Mouse (Mus musculus) kidney, embryonic 16.5 days (tissue): ENCODE data around the gene Phrf1. TPM values are rescaled to one million over a fixed set of nuclear protein-coding genes. Genes with fewer than 3 reads are reported as not detected.

Source experiments
- ATAC-seq: fragments of 200-750 bp; cut with Nextera tagmentation; 2 replicates; pipeline ENCODE4 v1.8.0; 2017; ENCODE audit warnings: moderate TSS enrichment; ENCODE audit not compliant: low FRiP score, low TSS enrichment
- H3K27ac ChIP-seq: fragments of 300-500 bp; sonication (generic); 2 replicates; pipeline ENCODE4 v1.5.1; 2014; ENCODE audit warnings: low read length
- H3K27me3 ChIP-seq: fragments of 300-500 bp; sonication (generic); 2 replicates; pipeline ENCODE4 v1.6.1; 2014; ENCODE audit warnings: low read length, control low read depth, mixed read lengths; ENCODE audit not compliant: insufficient read depth
- H3K36me3 ChIP-seq: fragments of 300-500 bp; sonication (generic); 2 replicates; pipeline ENCODE4 v1.6.1; 2014; ENCODE audit warnings: low read length, control low read depth, mixed read lengths; ENCODE audit not compliant: insufficient read depth
- H3K4me1 ChIP-seq: fragments of 300-500 bp; sonication (generic); 2 replicates; pipeline ENCODE4 v1.6.1; 2014; ENCODE audit warnings: low read length, control low read depth, mixed read lengths; ENCODE audit not compliant: insufficient read depth
- H3K4me2 ChIP-seq: fragments of 300-500 bp; sonication (generic); replicated peaks from 2 replicates; pipeline ENCODE4 v1.6.1; 2014; ENCODE audit warnings: low read depth, low read length
- H3K4me3 ChIP-seq: fragments of 300-500 bp; sonication (generic); 2 replicates; pipeline ENCODE4 v1.5.1; 2014; ENCODE audit warnings: mild to moderate bottlenecking, low read length
- H3K9ac ChIP-seq: fragments of 300-500 bp; sonication (generic); replicated peaks from 2 replicates; pipeline ENCODE4 v1.6.1; 2014; ENCODE audit warnings: low read length
- H3K9me3 ChIP-seq: fragments of 300-500 bp; sonication (generic); 2 replicates; pipeline ENCODE4 v1.6.1; 2016; ENCODE audit warnings: low read length, control low read depth
- WGBS: fragments of 180-500 bp; shearing (Covaris S2); extraction: QIAGEN DNeasy Blood & Tissue Kit; methylation state at CpG from one replicate; pipeline ENCODE4 v1.1.7; 2014; 5-methylcytosine and 5-hydroxymethylcytosine counted together
- polyA plus RNA-seq: library from polyadenylated mRNA; unstranded; fragments of >200 nt; fragmentation: Nextera tagmentation; extraction: Ambion mirVana; gene quantifications from 2 replicates; pipeline ENCODE4 v1.2.1, GENCODE M21; 2015

Phrf1 gene
- polyA plus RNA-seq, 1 experiment from 2014 or later = 81.2 TPM

DNA sequence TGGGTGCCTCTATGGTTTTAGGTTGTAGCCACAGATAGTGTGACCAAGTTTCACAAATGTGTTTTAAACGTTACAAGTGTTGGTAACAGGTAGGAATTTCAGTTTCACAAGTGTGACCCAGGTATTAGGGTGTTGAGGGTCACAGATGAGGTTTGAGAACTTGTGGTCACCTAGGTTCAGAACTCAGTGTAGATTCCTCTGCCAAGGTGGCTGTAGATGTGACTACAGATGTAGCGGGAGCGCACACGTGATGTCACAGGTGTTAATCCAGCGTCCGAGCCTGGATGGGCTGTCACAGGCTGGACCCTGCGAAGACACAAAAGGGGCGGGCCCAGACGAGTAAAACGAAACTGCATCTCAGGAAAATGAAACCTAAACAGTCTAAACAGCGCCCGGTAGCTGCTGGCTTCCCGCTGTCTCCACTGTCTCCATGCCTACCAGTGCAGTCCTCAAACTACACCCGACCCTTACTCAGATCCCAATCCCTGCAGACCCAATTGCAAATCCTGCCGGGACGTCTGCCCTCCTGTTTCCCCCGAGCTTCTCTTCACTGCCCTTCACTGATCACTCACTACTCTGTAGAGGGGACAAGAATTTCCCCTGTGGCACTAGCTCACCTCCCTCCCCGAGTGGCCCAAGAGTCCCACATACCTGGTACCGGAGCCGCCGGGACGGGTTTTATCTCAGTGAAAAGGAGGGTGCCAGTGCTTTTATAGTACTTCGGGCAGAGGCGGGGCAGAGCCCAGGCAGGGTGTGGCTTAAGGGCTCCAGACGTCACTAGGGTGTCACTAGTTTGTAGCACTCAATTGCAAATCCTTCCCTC, 37.4 kb downstream of the Phrf1 start, which contains the start of gene Irf7:
TSS of gene Irf7 (minus strand) at position 743 of the 823 bp plus-strand sequence.
- WGBS = 4% methylated on average over 25 of the region's 25 CpGs
- Histone ChIP-seq H3K36me3 (peaks cover 34% of the 10 kb centered on the region), H3K4me2 (peak within 1 kb of the TSS; percentile 78), H3K4me3 (peak within 1 kb of the TSS; percentile 57), H3K27me3 (no peaks in the 10 kb centered on the region), H3K4me1 (peaks cover 14% of the 10 kb centered on the region), H3K27ac (no peak within 1 kb of the TSS), H3K9me3 (no peaks in the 10 kb centered on the region), H3K9ac (peak within 1 kb of the TSS; percentile 63)
- peak; percentile 67 for ATAC-seq

DNA sequence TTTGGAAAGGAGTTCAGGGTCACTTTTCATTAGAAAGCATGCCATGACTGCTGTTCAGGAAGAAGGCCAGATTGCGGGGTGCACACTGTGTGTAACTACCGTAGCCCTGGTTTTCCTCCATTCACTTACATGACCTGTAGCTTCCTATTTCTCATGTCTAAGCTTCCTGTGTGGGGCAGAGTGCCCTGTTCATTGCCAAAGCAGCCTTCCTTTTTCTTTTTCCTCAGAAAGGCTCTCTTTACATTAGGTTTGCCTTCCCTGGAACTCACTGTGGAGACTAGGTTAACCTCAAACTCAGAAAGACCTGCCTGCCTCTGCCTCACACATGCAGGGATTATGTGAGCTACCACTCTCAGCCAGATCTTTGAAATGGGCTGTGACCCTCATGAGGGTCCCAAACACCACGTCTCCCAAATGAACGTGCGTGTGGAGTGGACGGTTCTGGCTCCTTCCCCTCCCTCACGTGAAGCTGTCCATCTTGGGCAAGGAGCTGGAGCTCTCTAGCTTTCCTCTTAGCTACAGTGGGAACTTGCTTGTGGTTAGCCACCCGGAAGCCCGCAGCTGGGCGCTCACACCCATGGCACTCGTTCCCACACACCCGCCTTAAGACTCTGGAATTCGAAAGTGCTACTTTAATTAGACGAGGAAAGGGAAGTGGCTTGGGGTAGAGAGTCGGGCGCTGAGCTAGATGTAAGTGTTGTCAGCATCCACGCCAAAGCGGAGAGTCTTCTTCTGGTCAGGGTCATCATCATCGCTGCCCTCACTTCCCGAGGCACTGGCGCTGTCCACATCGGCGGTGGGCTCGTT, 40.1 kb downstream of the Phrf1 start:
- no peak overlapping the region for H3K4me3 ChIP-seq
- no peak overlapping the region for H3K4me2 ChIP-seq
- no peak overlapping the region for H3K9ac ChIP-seq
- peaks cover 14% of the 10 kb centered on the region for H3K4me1 ChIP-seq
- peaks cover 7% of the 10 kb centered on the region for H3K36me3 ChIP-seq
- WGBS = 76% methylated on average over 24 of the region's 24 CpGs
- no peak overlapping the region for H3K27ac ChIP-seq
- H3K9me3 ChIP-seq = no peaks in the 10 kb centered on the region
- H3K27me3 ChIP-seq = no peaks in the 10 kb centered on the region
- ATAC-seq = no peak

DNA sequence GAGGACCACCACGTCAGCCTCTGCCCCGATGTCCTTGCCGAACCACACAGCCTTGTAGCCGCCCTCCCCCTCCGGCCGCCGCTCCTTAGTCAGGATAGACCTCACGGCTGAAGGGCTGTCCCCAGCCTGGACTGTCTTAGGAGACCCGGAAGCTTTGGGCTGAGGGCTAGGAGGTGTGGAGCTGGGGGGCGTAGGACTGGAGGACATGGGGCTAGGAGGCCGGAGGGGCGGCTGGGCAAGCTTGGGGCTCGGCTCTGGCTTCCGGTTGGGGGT, 40.6 kb downstream of the Phrf1 start:
- Histone ChIP-seq H3K36me3 (0 out of 2 replicates have a peak, but pooled peaks cover 1% of the 10 kb centered on the region), H3K4me3 (no peak overlapping the region), H3K9ac (no peak overlapping the region), H3K27ac (no peak overlapping the region), H3K9me3 (no peaks in the 10 kb centered on the region), H3K4me2 (no peak overlapping the region), H3K4me1 (peaks cover 14% of the 10 kb centered on the region), H3K27me3 (no peaks in the 10 kb centered on the region)
- no peak for ATAC-seq
- WGBS = 81% methylated on average over 14 of the region's 14 CpGs

DNA sequence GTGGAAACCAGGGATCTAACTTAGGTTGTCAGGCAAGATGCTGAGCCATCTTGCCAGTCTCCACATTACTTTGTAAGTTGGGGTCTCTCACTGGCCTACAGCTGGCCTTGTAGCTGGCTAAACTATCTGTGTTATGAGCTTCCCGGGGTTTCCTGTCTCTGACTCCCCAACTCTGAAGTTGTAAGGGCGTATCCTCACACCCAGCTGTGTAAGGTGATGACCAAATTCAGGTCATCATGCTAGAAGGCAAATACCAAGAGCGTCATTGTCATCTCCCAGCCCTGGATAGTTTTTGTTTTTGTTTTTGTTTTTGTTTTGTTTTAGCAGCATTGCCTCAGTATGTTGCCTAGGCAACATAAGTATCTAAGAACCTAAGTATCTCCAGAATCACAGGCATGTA, 42.0 kb downstream of the Phrf1 start:
- H3K4me1 ChIP-seq = peaks cover 6% of the 10 kb centered on the region
- no peak overlapping the region for H3K27ac ChIP-seq
- H3K4me2 ChIP-seq = no peak overlapping the region
- 82% methylated on average over 3 of the region's 3 CpGs for WGBS
- no peak overlapping the region for H3K4me3 ChIP-seq
- H3K36me3 ChIP-seq = no peaks in the 10 kb centered on the region
- ATAC-seq = no peak
- H3K27me3 ChIP-seq = no peaks in the 10 kb centered on the region
- H3K9me3 ChIP-seq = no peaks in the 10 kb centered on the region
- H3K9ac ChIP-seq = no peak overlapping the region

DNA sequence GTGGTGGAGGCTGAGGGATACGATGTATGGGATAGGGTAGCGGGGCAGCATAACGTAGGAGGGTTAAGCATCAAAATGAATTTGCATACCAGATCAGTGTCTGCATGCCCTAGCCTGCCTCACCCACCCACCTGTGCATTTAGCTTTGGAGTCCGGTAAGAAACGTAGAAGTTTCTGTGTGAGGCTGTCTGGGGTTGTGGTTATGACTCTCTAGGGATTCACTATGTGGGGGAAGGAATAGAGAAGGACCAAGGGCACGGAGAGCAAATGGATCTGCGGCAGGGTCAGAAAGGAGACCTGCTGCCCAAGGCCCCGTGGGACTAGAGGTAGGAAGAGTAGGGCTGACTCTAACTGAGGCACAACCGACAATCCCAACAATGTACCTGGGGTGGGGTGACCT, 46.8 kb downstream of the Phrf1 start:
- Histone ChIP-seq H3K9ac (no peak overlapping the region; the same call in 1 of the 2 replicates), H3K9me3 (no peaks in the 10 kb centered on the region), H3K27ac (no peak overlapping the region), H3K4me3 (no peak overlapping the region), H3K36me3 (no peaks in the 10 kb centered on the region), H3K4me1 (peaks cover 31% of the 10 kb centered on the region), H3K27me3 (no peaks in the 10 kb centered on the region), H3K4me2 (no peak overlapping the region)
- WGBS = 77% methylated on average over 9 of the region's 9 CpGs
- ATAC-seq = no peak

DNA sequence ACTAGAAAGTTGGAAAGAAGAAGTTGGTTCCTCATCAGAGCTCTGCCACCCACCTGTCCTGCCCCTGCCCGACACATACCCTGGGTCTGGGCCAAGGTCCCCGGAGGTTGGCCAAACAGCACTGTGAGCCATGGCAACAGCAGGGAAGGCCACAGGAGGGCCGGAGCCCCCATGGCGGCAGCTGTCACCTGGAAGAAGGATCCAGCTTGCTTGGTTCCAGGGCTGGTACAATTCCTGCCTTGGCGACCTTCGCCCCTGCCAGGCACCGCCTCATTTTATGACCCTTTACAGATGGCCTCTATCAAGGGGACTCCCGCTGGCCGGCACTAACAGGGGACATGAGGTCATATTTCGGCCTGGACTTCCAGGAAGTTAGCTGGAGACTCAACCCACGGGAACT, 48.0 kb downstream of the Phrf1 start, which contains the start of gene Cdhr5:
TSS of gene Cdhr5 (minus strand) at position 241 of the 400 bp plus-strand sequence.
- WGBS = 20% methylated on average over 11 of the region's 11 CpGs
- no peak within 1 kb of the TSS for H3K4me3 ChIP-seq
- no peaks in the 10 kb centered on the region for H3K36me3 ChIP-seq
- H3K27me3 ChIP-seq = no peaks in the 10 kb centered on the region
- no peaks in the 10 kb centered on the region for H3K9me3 ChIP-seq
- 0 out of 2 replicates have a peak, but pooled peaks have one; percentile 7 for ATAC-seq
- H3K4me1 ChIP-seq = peaks cover 31% of the 10 kb centered on the region
- peak within 1 kb of the TSS; percentile 19 for H3K9ac ChIP-seq
- H3K4me2 ChIP-seq = peak within 1 kb of the TSS; percentile 16; the same call in 1 of the 2 replicates
- H3K27ac ChIP-seq = no peak within 1 kb of the TSS

DNA sequence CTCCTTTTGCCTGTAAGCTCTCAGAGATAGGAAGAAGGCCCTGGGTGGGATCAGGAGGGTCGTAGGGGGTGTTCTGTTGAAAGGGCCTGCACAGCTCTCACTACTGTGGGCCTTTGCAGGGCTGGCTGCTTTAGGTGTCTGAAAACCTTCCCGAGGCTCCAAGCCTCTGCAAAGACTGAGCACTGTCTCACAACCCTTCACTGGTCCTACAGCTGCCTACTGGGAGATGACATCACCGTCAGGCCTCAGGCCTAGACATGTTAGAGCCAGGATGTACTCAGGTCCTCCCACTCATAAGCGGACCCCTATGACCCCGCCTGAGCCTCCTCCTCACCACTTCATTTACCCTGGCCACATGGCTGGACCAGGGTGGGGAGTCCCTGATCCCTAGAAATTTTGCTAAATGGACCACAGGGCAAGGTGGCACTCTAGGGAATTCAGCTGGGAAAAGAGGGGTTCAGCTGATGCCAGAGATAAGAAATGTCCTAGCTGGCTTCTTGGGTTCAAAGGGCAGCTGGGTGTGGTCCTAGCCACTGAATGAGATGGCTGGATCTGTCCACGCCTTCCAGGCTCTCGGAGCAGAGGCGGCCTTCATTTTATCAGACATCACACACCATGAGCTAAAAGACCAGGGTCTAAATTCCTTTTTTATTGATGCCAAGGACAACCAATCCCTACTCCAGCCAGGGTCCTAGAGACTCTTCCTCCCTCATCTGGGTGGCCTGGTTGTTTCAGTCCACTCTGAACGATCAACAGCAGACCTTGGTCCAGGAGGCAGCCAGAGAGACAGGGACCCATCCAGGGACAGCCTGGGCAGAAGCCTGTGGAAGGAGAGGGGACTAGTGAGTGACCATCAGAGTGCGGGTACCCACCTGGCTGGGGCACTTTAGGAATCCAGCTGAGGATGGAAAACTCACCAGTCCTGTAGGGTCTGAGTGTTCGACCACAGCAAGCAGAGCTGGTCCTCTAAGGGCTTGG, 49.4 kb downstream of the Phrf1 start:
- 69% methylated on average over 11 of the region's 11 CpGs for WGBS
- Histone ChIP-seq H3K27ac (no peak overlapping the region), H3K4me3 (peak overlapping the region; percentile 52), H3K27me3 (no peaks in the 10 kb centered on the region), H3K9ac (no peak overlapping the region; the same call in 1 of the 2 replicates), H3K36me3 (no peaks in the 10 kb centered on the region), H3K4me1 (peaks cover 31% of the 10 kb centered on the region), H3K4me2 (peak overlapping the region; percentile 95; the same call in 1 of the 2 replicates), H3K9me3 (no peaks in the 10 kb centered on the region)
- no peak for ATAC-seq

DNA sequence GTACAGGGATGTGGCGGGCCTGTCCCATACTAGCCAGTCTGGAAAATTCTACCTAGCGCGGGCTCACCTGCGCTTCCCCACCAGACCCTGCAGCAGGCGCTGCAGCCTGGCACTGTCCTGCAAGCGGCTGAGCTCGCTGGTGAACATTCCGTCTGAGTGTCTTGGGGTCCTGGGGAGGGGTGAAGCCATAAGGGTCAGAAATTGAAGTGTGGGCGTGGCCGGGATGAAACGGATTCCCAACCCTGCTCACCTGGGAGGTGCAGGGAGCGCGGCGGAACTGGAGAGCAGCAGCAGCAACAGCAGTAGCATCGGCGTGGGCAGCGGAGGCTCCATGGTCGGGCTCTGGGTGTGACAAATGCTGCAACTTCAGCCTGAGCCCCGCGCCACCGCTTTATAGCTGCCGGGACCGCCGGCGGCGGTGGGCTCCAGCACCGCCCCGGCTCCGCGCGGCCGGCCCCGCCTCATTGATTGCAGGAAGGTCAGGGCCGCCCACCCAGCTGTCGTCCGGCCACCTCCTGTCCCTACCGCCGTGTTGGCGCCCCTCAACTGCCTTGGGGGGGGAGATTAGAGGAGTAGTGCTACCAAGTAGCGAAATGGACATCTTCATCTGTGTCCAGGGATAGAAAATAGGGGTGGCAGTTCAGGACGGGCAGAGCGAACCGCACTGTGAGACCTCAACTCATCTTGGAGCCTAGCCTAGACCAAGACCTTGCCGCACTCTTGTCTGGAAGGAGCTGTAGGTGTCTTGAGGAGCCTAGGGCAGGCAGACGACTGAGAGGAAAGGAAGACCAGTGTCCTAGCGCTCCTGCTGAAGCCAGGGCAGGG, 50.4 kb downstream of the Phrf1 start, which contains the start of gene Sct:
TSS of gene Sct (minus strand) at position 368 of the 825 bp plus-strand sequence.
- 2% methylated on average over 46 of the region's 46 CpGs for WGBS
- Histone ChIP-seq H3K9ac (peak within 1 kb of the TSS; percentile 63), H3K27me3 (no peaks in the 10 kb centered on the region), H3K36me3 (no peaks in the 10 kb centered on the region), H3K4me1 (peaks cover 31% of the 10 kb centered on the region), H3K27ac (no peak within 1 kb of the TSS; the same call in 1 of the 2 replicates), H3K4me3 (peak within 1 kb of the TSS; percentile 52), H3K9me3 (no peaks in the 10 kb centered on the region), H3K4me2 (peak within 1 kb of the TSS; percentile 95)
- peak; percentile 66 for ATAC-seq
